Mouse (Mus musculus): ENCODE data around the gene Dap. TPM values are rescaled to one million over a fixed set of nuclear protein-coding genes. Genes with fewer than 3 reads are reported as not detected.

Gene Dap
- polyA plus RNA-seq, 1 experiment from 2014 or later = 50.9 TPM

DNA sequence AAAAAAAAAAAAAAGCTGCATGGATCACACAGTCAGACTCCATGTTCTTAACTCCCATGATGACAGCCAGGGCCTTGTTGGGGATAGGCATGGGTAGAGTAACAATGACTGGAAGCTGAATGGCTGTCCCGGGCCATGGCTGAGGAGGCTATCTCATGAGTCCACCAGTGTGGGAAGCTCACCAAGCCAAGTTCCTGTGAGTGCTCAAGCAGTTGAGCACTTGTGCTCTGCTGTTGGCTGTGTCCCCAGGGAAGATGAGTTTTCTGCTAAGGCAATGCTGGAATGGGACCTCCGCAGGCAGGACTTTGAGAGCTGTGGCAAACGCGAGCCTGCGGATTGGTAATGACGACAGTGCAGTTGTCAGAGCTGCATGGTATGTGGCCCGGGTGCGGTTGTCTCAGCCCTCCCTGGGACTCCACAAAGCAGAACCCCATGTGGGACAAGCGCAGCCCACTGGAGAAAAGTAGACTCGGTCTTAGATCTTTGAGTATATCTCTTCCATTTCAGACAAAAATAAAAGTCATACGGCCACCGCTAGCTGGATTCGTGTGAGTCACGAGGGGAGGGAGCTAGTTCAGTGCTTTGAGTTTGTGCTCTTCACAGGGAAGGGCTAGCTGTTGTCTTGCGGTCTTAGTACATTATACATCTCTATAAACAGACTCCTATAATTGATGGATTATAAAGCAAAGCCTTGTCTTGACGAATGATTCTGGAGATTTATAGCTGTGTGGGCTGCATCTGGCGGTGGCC lies 20.8 kb downstream of the Dap start:
- DNase-seq (ENCODE audit: low spot score) (no peak), ATAC-seq (ENCODE audit: low FRiP score) (no peak)
- no peaks in the 10 kb centered on the region for H3K27me3 ChIP-seq (ENCODE audit: control insufficient read depth, insufficient read depth, low read length)
- H3K36me3 ChIP-seq (ENCODE audit: control insufficient read depth, insufficient read depth, low read length) = no peaks in the 10 kb centered on the region
- 96% methylated on average over 17 of the region's 17 CpGs for WGBS
- H3K27ac ChIP-seq (ENCODE audit: low read depth, low read length) = no peak overlapping the region
- H3K4me3 ChIP-seq (ENCODE audit: low read depth, low read length) = no peak overlapping the region
- H3K9me3 ChIP-seq (ENCODE audit: control insufficient read depth, low read length) = no peaks in the 10 kb centered on the region
- no peak overlapping the region for H3K9ac ChIP-seq (ENCODE audit: low read depth, low read length)
- H3K4me2 ChIP-seq (replicated peaks; ENCODE audit: low read depth, low read length) = no peak overlapping the region
- H3K4me1 ChIP-seq (replicated peaks; ENCODE audit: control insufficient read depth, insufficient read depth, low read length) = no peaks in the 10 kb centered on the region

GRCm38 (mm10) chr15:31245934-31246333 lies 21.8 kb downstream of the Dap start:
- Histone ChIP-seq H3K27ac (ENCODE audit: low read depth, low read length) (no peak overlapping the region), H3K27me3 (ENCODE audit: control insufficient read depth, insufficient read depth, low read length) (no peaks in the 10 kb centered on the region), H3K4me1 (replicated peaks; ENCODE audit: control insufficient read depth, insufficient read depth, low read length) (no peaks in the 10 kb centered on the region), H3K4me3 (ENCODE audit: low read depth, low read length) (no peak overlapping the region), H3K9ac (ENCODE audit: low read depth, low read length) (no peak overlapping the region), H3K4me2 (replicated peaks; ENCODE audit: low read depth, low read length) (no peak overlapping the region), H3K36me3 (ENCODE audit: control insufficient read depth, insufficient read depth, low read length) (no peaks in the 10 kb centered on the region), H3K9me3 (ENCODE audit: control insufficient read depth, low read length) (no peaks in the 10 kb centered on the region)
- ATAC-seq (ENCODE audit: low FRiP score) (no peak), DNase-seq (ENCODE audit: low spot score) (no peak)
- 75% methylated on average over 9 of the region's 9 CpGs for WGBS

GRCm38 (mm10) chr15:31247035-31247434 lies 22.9 kb downstream of the Dap start:
- Histone ChIP-seq H3K36me3 (ENCODE audit: control insufficient read depth, insufficient read depth, low read length) (no peaks in the 10 kb centered on the region), H3K4me1 (replicated peaks; ENCODE audit: control insufficient read depth, insufficient read depth, low read length) (no peaks in the 10 kb centered on the region), H3K27me3 (ENCODE audit: control insufficient read depth, insufficient read depth, low read length) (no peaks in the 10 kb centered on the region), H3K9ac (ENCODE audit: low read depth, low read length) (no peak overlapping the region), H3K4me2 (replicated peaks; ENCODE audit: low read depth, low read length) (no peak overlapping the region), H3K27ac (ENCODE audit: low read depth, low read length) (no peak overlapping the region), H3K9me3 (ENCODE audit: control insufficient read depth, low read length) (no peaks in the 10 kb centered on the region), H3K4me3 (ENCODE audit: low read depth, low read length) (no peak overlapping the region)
- ATAC-seq (ENCODE audit: low FRiP score) (no peak), DNase-seq (ENCODE audit: low spot score) (no peak)
- 50% methylated on average over 9 of the region's 9 CpGs for WGBS

- 66% methylated on average over 7 of the region's 7 CpGs for WGBS
- Histone ChIP-seq H3K4me3 (ENCODE audit: low read depth, low read length) (no peak overlapping the region), H3K27ac (ENCODE audit: low read depth, low read length) (no peak overlapping the region), H3K9me3 (ENCODE audit: control insufficient read depth, low read length) (no peaks in the 10 kb centered on the region), H3K4me2 (replicated peaks; ENCODE audit: low read depth, low read length) (no peak overlapping the region), H3K27me3 (ENCODE audit: control insufficient read depth, insufficient read depth, low read length) (no peaks in the 10 kb centered on the region), H3K4me1 (replicated peaks; ENCODE audit: control insufficient read depth, insufficient read depth, low read length) (no peaks in the 10 kb centered on the region), H3K36me3 (ENCODE audit: control insufficient read depth, insufficient read depth, low read length) (no peaks in the 10 kb centered on the region), H3K9ac (ENCODE audit: low read depth, low read length) (no peak overlapping the region)
- ATAC-seq (ENCODE audit: low FRiP score) = no peak
- no peak for DNase-seq (ENCODE audit: low spot score)
Observed at GRCm38 (mm10) chr15:31248882-31249281, 24.8 kb downstream of the Dap start.

DNA sequence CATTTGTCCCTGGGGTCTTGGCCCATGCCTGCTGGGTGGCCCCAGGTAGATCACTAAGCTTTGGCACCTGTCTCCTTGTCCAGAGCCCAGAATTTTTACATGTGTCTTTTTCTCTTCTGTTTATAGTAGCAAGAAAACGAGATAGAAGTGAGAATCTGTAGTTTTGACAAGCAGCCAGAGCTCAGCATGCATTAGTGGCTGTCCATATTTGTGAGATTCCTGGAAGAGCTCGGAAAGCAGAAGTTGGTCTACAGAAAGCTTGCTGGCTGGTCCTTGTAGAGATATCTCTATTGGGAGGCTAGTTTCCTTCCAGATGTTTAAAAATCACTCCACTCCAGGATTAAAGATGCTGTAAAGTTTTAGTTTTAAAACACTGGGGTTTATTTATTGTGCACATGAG lies 25.9 kb downstream of the Dap start:
- H3K9ac ChIP-seq (ENCODE audit: low read depth, low read length) = no peak overlapping the region
- no peak for DNase-seq (ENCODE audit: low spot score)
- H3K27me3 ChIP-seq (ENCODE audit: control insufficient read depth, insufficient read depth, low read length) = no peaks in the 10 kb centered on the region
- no peak overlapping the region for H3K27ac ChIP-seq (ENCODE audit: low read depth, low read length)
- no peak overlapping the region for H3K4me2 ChIP-seq (replicated peaks; ENCODE audit: low read depth, low read length)
- WGBS = 74% methylated on average over 2 of the region's 2 CpGs
- no peaks in the 10 kb centered on the region for H3K9me3 ChIP-seq (ENCODE audit: control insufficient read depth, low read length)
- H3K4me1 ChIP-seq (replicated peaks; ENCODE audit: control insufficient read depth, insufficient read depth, low read length) = no peaks in the 10 kb centered on the region
- H3K36me3 ChIP-seq (ENCODE audit: control insufficient read depth, insufficient read depth, low read length) = no peaks in the 10 kb centered on the region
- H3K4me3 ChIP-seq (ENCODE audit: low read depth, low read length) = no peak overlapping the region
- ATAC-seq (ENCODE audit: low FRiP score) = no peak

DNA sequence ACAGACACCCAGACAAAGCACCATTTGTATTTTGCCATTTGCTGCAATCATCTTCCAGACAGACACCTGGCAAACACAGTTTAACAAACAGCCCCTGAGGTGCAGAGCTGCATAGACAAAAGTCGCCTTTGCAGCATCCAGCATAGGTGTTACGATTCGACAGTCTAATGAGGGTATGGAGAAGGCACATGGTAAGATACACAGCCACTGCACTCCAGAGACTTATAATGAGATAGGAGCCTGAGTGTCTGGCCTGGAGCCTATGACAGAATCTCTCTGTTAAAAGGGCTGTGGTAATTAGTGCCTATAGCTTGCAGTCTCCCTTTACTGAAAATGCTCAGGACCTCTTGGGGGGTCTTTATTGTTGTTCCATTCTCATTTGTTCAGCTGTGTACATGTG lies 26.6 kb downstream of the Dap start:
- Histone ChIP-seq H3K9me3 (ENCODE audit: control insufficient read depth, low read length) (no peaks in the 10 kb centered on the region), H3K36me3 (ENCODE audit: control insufficient read depth, insufficient read depth, low read length) (no peaks in the 10 kb centered on the region), H3K9ac (ENCODE audit: low read depth, low read length) (no peak overlapping the region), H3K27ac (ENCODE audit: low read depth, low read length) (no peak overlapping the region), H3K4me1 (replicated peaks; ENCODE audit: control insufficient read depth, insufficient read depth, low read length) (no peaks in the 10 kb centered on the region), H3K4me2 (replicated peaks; ENCODE audit: low read depth, low read length) (no peak overlapping the region), H3K27me3 (ENCODE audit: control insufficient read depth, insufficient read depth, low read length) (no peaks in the 10 kb centered on the region), H3K4me3 (ENCODE audit: low read depth, low read length) (no peak overlapping the region)
- WGBS = 76% methylated on average over 3 of the region's 3 CpGs
- no peak for ATAC-seq (ENCODE audit: low FRiP score)
- no peak for DNase-seq (ENCODE audit: low spot score)

- ATAC-seq (ENCODE audit: low FRiP score) (no peak), DNase-seq (ENCODE audit: low spot score) (no peak)
- 94% methylated on average over 6 of the region's 6 CpGs for WGBS
- Histone ChIP-seq H3K27ac (ENCODE audit: low read depth, low read length) (no peak overlapping the region), H3K4me3 (ENCODE audit: low read depth, low read length) (no peak overlapping the region), H3K9me3 (ENCODE audit: control insufficient read depth, low read length) (no peaks in the 10 kb centered on the region), H3K9ac (ENCODE audit: low read depth, low read length) (no peak overlapping the region), H3K27me3 (ENCODE audit: control insufficient read depth, insufficient read depth, low read length) (no peaks in the 10 kb centered on the region), H3K36me3 (ENCODE audit: control insufficient read depth, insufficient read depth, low read length) (no peaks in the 10 kb centered on the region), H3K4me1 (replicated peaks; ENCODE audit: control insufficient read depth, insufficient read depth, low read length) (no peaks in the 10 kb centered on the region), H3K4me2 (replicated peaks; ENCODE audit: low read depth, low read length) (no peak overlapping the region)
Observed at GRCm38 (mm10) chr15:31251189-31251588, 27.1 kb downstream of the Dap start.

DNA sequence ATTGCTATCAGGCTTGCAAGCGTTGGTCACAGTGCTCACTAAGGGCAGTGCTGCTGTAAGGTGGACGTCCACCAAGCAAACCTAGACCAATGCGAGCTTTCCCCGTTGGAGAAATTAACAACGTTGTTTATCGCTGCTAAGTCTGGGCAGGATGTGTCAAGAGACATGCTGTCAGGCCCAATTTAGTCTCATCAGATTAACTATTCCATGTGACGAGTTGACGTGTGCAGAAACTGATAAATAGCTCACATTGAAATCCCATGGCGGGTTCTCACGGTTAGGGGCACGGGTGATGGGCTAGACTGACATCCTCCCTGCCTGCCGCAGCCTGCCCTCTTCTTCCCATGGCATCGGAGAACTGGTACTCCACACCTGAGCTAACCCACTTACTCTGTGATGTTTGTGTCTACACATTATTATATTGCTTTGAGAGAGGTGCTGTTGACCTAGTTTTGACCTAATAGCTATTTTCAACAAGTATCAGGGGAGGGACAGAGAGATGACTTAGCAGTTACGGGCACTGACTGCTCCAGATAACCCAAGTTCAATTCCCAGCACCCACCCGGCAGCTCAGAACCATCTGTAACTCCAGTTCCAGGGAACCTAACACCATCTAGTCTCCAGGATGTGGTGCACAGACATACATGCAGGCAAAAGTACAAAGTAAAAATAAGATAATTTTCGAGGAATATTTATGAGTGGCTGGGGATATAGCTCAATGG lies 28.6 kb downstream of the Dap start:
- no peaks in the 10 kb centered on the region for H3K9me3 ChIP-seq (ENCODE audit: control insufficient read depth, low read length)
- WGBS = 87% methylated on average over 16 of the region's 16 CpGs
- H3K4me3 ChIP-seq (ENCODE audit: low read depth, low read length) = no peak overlapping the region
- H3K27ac ChIP-seq (ENCODE audit: low read depth, low read length) = no peak overlapping the region
- DNase-seq (ENCODE audit: low spot score) = no peak
- no peaks in the 10 kb centered on the region for H3K36me3 ChIP-seq (ENCODE audit: control insufficient read depth, insufficient read depth, low read length)
- H3K9ac ChIP-seq (ENCODE audit: low read depth, low read length) = no peak overlapping the region
- no peak for ATAC-seq (ENCODE audit: low FRiP score)
- H3K4me2 ChIP-seq (replicated peaks; ENCODE audit: low read depth, low read length) = no peak overlapping the region
- no peaks in the 10 kb centered on the region for H3K4me1 ChIP-seq (replicated peaks; ENCODE audit: control insufficient read depth, insufficient read depth, low read length)
- no peaks in the 10 kb centered on the region for H3K27me3 ChIP-seq (ENCODE audit: control insufficient read depth, insufficient read depth, low read length)

GRCm38 (mm10) chr15:31253380-31253779 lies 29.3 kb downstream of the Dap start:
- Histone ChIP-seq H3K36me3 (ENCODE audit: control insufficient read depth, insufficient read depth, low read length) (no peaks in the 10 kb centered on the region), H3K27ac (ENCODE audit: low read depth, low read length) (no peak overlapping the region), H3K4me2 (replicated peaks; ENCODE audit: low read depth, low read length) (no peak overlapping the region), H3K27me3 (ENCODE audit: control insufficient read depth, insufficient read depth, low read length) (no peaks in the 10 kb centered on the region), H3K9me3 (ENCODE audit: control insufficient read depth, low read length) (no peaks in the 10 kb centered on the region), H3K9ac (ENCODE audit: low read depth, low read length) (no peak overlapping the region), H3K4me3 (ENCODE audit: low read depth, low read length) (no peak overlapping the region), H3K4me1 (replicated peaks; ENCODE audit: control insufficient read depth, insufficient read depth, low read length) (no peaks in the 10 kb centered on the region)
- DNase-seq (ENCODE audit: low spot score) (no peak), ATAC-seq (ENCODE audit: low FRiP score) (no peak)
- 68% methylated on average over 8 of the region's 8 CpGs for WGBS

Measured in hindbrain, embryonic 11.5 days (tissue).